Mouse (Mus musculus): ENCODE results near the gene Trpc4. TPM values are rescaled to one million over a fixed set of nuclear protein-coding genes. Genes with fewer than 3 reads are reported as not detected.

Gene Trpc4
- polyA plus RNA-seq, 1 experiment from 2014 or later, result 0.05 TPM

DNA sequence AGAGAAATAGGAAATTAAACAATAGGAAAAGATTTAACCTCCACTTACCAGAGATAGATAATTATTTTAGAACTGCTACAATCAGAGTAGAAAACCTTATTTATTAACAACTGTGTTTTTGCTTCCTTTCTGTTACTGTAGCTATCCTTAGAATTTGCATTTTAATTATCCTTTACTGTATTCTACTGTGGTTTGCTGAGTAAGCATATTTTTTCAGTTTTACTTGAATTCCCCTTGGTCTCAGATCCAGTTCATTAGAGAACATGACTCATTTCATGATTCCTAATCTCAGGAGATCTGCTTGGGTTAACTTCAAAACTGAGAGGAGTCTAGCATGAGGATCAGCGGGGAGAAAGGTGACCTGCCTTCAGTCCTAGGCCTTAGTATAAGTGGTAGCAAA, 111.1 kb downstream of the Trpc4 start:
- Histone ChIP-seq H3K36me3 (ENCODE audit: insufficient read depth) (no peaks in the 10 kb centered on the region), H3K4me2 (no peak overlapping the region), H3K4me1 (ENCODE audit: insufficient read depth) (no peaks in the 10 kb centered on the region), H3K4me3 (ENCODE audit: low read depth, low read length) (no peak overlapping the region), H3K9me3 (ENCODE audit: low read depth, low read length) (no peaks in the 10 kb centered on the region), H3K27ac (ENCODE audit: low read depth) (no peak overlapping the region), H3K27me3 (ENCODE audit: insufficient read depth, low read length) (no peaks in the 10 kb centered on the region), H3K9ac (no peak overlapping the region)
- no peak for ATAC-seq (ENCODE audit: insufficient read depth)
- WGBS, result 86% methylated on average over 1 of the region's 1 CpGs
- DNase-seq, result no peak
- no peak for TF ChIP-seq CTCF (IDR thresholded peaks at IDR 0.05; ENCODE audit: low read depth)

DNA sequence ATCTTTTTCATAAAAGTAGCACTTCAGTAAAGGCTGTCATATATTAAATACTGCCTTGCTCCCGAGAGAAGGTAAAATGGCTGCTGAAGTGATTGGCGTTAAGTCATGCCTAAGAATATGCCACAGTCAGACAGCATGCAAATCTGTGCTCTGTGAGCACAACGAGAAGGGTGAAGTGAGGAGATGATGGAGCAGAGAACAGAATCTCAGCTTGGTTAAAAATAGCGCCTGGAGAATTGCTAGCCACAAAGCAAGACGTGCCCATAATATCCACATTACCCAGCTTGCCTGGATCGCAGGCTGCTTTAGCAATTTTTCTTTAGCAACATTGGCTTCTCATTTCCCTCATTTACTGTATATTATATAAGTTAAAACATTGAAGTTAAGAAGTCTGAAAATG, 113.3 kb downstream of the Trpc4 start:
- DNase-seq, result no peak
- no peak overlapping the region for H3K4me2 ChIP-seq
- no peaks in the 10 kb centered on the region for H3K27me3 ChIP-seq (ENCODE audit: insufficient read depth, low read length)
- H3K9ac ChIP-seq, result no peak overlapping the region
- no peaks in the 10 kb centered on the region for H3K36me3 ChIP-seq (ENCODE audit: insufficient read depth)
- H3K4me1 ChIP-seq (ENCODE audit: insufficient read depth), result no peaks in the 10 kb centered on the region
- no peaks in the 10 kb centered on the region for H3K9me3 ChIP-seq (ENCODE audit: low read depth, low read length)
- no peak for TF ChIP-seq CTCF (IDR thresholded peaks at IDR 0.05; ENCODE audit: low read depth)
- H3K27ac ChIP-seq (ENCODE audit: low read depth), result no peak overlapping the region
- WGBS, result 77% methylated on average over 6 of the region's 6 CpGs
- ATAC-seq (ENCODE audit: insufficient read depth), result no peak
- H3K4me3 ChIP-seq (ENCODE audit: low read depth, low read length), result no peak overlapping the region

DNA sequence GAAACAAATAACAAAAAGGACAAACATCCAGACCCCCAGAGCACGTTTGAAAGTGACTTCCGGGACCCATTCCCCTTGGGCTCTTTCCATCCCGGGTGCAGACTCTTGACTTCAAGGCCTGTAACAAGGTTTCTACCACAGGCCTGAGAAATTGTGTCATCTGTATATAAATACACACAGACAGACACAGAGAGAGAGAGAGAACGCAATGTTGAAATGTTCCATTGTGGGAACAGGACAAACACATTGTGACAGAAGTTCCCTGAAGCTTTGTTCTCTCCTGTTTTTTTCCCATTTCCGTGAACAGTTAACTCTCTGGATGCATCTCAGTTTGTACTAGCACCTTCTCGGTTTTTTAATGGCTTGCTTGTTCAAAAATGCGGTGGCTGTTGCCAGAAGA, 118.8 kb downstream of the Trpc4 start:
- 61% methylated on average over 7 of the region's 7 CpGs for WGBS
- ATAC-seq (ENCODE audit: insufficient read depth), result no peak
- H3K9ac ChIP-seq, result no peak overlapping the region

DNA sequence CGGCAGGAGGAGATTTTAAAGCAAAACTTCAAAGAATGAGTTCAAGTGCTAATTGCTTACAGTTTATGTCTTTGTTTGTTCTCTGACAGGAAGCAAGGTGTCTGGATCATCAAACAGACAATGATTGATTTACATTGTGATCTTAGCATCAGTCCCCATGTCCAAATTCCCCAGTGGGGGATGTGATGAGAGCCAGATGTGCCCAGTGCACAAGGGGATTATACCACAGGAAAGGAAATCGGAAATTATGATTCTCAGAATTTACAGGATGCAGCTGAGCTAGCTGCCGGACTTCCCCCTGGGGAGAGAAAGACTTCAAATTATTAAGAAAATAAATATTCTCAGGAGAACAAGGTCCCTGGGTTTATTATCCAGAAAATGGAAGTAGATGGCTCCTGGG, 133.9 kb downstream of the Trpc4 start:
- Histone ChIP-seq H3K36me3 (ENCODE audit: insufficient read depth) (no peaks in the 10 kb centered on the region), H3K9me3 (ENCODE audit: low read depth, low read length) (no peaks in the 10 kb centered on the region), H3K4me2 (no peak overlapping the region), H3K4me1 (ENCODE audit: insufficient read depth) (no peaks in the 10 kb centered on the region), H3K4me3 (ENCODE audit: low read depth, low read length) (no peak overlapping the region), H3K27ac (ENCODE audit: low read depth) (no peak overlapping the region), H3K9ac (no peak overlapping the region), H3K27me3 (ENCODE audit: insufficient read depth, low read length) (no peaks in the 10 kb centered on the region)
- DNase-seq, result peak; percentile 23
- 29% methylated on average over 3 of the region's 3 CpGs for WGBS
- no peak for TF ChIP-seq CTCF (IDR thresholded peaks at IDR 0.05; ENCODE audit: low read depth)
- no peak for ATAC-seq (ENCODE audit: insufficient read depth)

More for the DNA sequence above, 118.8 kb downstream of the Trpc4 start:
- Histone ChIP-seq H3K36me3 (ENCODE audit: insufficient read depth) (no peaks in the 10 kb centered on the region), H3K4me1 (ENCODE audit: insufficient read depth) (no peaks in the 10 kb centered on the region), H3K4me2 (no peak overlapping the region), H3K9me3 (ENCODE audit: low read depth, low read length) (no peaks in the 10 kb centered on the region), H3K4me3 (ENCODE audit: low read depth, low read length) (no peak overlapping the region), H3K27ac (ENCODE audit: low read depth) (no peak overlapping the region), H3K27me3 (ENCODE audit: insufficient read depth, low read length) (no peaks in the 10 kb centered on the region)
- TF ChIP-seq CTCF (IDR thresholded peaks at IDR 0.05; ENCODE audit: low read depth), result no peak
- no peak for DNase-seq

DNA sequence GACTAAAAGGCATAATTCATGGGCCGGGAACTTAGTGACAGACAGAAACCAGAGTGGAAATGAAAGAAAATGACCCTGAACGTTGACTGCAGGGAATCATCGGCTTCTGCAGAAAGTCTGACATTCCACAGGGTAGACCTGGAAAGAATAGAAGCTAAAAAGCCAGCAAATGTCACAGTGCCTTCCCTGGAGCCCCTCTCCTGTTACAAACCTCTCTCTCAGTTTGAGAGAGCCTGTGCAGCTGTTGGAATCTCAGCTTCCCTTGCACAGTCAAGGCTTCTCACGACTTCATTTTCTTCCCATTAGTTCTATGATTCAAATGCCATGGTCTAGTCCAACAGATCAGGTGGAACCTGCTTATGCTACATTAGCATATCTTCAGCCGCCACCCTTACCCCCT, 154.8 kb downstream of the Trpc4 start:
- Histone ChIP-seq H3K27ac (ENCODE audit: low read depth) (no peak overlapping the region), H3K4me2 (no peak overlapping the region), H3K36me3 (ENCODE audit: insufficient read depth) (no peaks in the 10 kb centered on the region), H3K4me3 (ENCODE audit: low read depth, low read length) (no peak overlapping the region), H3K9me3 (ENCODE audit: low read depth, low read length) (no peaks in the 10 kb centered on the region), H3K9ac (no peak overlapping the region), H3K4me1 (ENCODE audit: insufficient read depth) (no peaks in the 10 kb centered on the region), H3K27me3 (ENCODE audit: insufficient read depth, low read length) (no peaks in the 10 kb centered on the region)
- TF ChIP-seq CTCF (IDR thresholded peaks at IDR 0.05; ENCODE audit: low read depth), result no peak
- ATAC-seq (ENCODE audit: insufficient read depth) (no peak), DNase-seq (no peak)
- 53% methylated on average over 5 of the region's 5 CpGs for WGBS

DNA sequence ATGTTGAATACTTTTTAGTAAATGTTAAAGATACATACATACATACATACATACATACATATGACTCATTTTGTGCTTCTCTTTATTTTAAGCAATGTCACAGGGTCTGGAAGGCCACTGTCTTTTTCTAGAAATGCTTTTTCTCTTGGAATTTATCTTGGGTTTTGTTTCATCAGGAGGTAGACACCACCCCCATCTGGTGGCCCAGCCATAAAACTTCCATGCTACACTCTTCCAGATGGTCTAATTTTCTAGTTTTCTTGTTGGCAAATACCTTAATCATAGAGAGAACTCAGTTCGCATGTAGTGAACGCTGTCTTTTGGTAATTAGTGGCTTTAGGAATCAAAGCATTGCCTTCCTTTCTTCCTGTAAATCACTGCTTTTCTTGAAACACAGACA, 158.2 kb downstream of the Trpc4 start:
- no peak overlapping the region for H3K27ac ChIP-seq (ENCODE audit: low read depth)
- H3K9me3 ChIP-seq (ENCODE audit: low read depth, low read length), result no peaks in the 10 kb centered on the region
- H3K4me1 ChIP-seq (ENCODE audit: insufficient read depth), result no peaks in the 10 kb centered on the region
- TF ChIP-seq CTCF (IDR thresholded peaks at IDR 0.05; ENCODE audit: low read depth), result peak; percentile 45
- no peak for ATAC-seq (ENCODE audit: insufficient read depth)
- no peaks in the 10 kb centered on the region for H3K27me3 ChIP-seq (ENCODE audit: insufficient read depth, low read length)
- H3K9ac ChIP-seq, result no peak overlapping the region
- H3K36me3 ChIP-seq (ENCODE audit: insufficient read depth), result no peaks in the 10 kb centered on the region
- no peak overlapping the region for H3K4me2 ChIP-seq
- WGBS, result 79% methylated on average over 2 of the region's 2 CpGs
- DNase-seq, result peak; percentile 30
- no peak overlapping the region for H3K4me3 ChIP-seq (ENCODE audit: low read depth, low read length)

DNA sequence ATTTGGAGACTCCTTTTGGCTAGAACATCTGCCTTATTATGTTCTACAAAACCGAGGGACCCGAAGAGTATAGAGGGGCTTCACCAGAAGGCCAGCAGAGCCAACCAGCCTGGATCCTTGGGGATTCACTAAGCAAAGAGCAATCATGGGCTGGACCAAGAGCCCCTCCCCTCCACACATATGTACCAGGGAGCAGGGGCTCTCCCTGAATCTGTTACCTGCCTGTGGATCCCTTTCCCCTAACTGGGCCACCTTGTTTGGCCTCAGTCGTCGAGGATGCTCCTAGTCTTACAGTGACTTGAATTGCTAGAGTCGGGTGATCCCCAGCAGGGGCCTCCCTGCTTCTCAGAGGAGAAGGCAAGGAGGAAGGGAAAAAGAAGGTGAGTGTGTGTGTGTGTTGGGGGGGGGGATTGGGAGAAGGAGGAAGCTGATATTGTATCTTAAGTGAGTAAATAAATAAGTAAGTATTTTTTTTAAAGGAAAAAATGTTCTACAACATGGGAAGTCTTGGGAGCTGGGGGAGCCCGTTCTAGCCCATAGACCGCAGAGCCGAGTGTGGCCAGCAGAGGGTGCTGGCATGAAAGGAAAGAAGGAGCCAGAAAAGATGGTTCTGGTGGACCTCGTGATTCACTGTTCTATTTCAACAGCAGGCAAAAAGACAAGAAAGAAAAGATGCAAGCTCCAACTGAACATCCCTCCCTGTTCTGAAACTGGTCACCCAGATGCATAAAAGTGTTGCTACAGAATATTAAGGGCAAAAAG, 197.2 kb downstream of the Trpc4 start:
- H3K9ac ChIP-seq, result no peak overlapping the region
- DNase-seq, result peak; percentile 86
- no peaks in the 10 kb centered on the region for H3K4me1 ChIP-seq (ENCODE audit: insufficient read depth)
- no peak overlapping the region for H3K4me2 ChIP-seq
- H3K4me3 ChIP-seq (ENCODE audit: low read depth, low read length), result no peak overlapping the region
- ATAC-seq (ENCODE audit: insufficient read depth), result peak; percentile 65; the same call in 1 of the 2 replicates
- H3K36me3 ChIP-seq (ENCODE audit: insufficient read depth), result no peaks in the 10 kb centered on the region
- H3K27me3 ChIP-seq (ENCODE audit: insufficient read depth, low read length), result no peaks in the 10 kb centered on the region
- no peaks in the 10 kb centered on the region for H3K9me3 ChIP-seq (ENCODE audit: low read depth, low read length)
- TF ChIP-seq CTCF (IDR thresholded peaks at IDR 0.05; ENCODE audit: low read depth), result peak; percentile 85
- WGBS, result 30% methylated on average over 9 of the region's 9 CpGs
- no peak overlapping the region for H3K27ac ChIP-seq (ENCODE audit: low read depth)
